Mouse (Mus musculus): Measurements from ENCODE around the gene Chchd3.
A peak's percentile ranks its signal among the peaks of the same experiment; 100 is the strongest.

Gene Chchd3

DNA sequence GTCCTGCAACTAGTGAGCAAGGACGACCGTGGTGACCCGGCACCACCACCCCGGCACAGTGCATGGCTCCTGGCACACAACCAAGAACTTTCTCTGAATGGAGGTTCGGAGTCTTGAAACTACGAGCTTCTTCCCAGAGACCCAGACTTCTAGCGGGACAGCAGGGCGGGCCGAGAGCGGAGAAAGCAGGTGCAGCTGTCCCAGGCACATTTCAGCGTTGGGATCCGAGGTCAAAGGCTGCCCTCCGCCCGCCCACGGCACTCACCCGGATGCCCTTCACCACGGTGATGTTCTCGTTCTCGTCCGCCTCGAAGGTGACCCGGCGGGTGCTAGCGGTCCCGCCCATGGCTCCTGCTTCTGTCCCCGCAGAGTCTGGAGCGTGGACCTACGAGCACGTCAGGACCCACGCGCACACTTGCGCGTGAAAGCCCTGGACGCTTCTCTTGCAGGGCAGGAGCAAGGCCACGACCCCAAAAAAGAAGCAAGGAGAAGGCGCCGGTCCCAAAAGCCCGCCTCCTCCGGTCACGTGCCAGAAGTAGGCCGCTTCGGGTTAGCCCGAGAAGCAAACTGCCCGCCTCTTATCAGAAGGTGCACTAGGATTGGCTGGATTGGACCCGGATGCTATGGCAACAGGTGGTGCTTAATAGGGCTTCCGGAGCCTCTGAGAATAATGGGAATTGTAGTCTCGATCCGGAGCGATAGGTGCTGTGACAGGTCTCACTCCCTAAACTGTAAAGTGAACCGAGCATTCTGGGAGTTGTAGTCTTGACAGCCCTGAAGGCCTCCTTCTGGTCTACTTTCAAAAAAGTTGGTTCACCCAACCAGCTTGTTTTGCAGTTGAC lies at the start of gene Chchd3:
Gene Chchd3 (minus strand): TSS at position 526 of the 842 bp plus-strand sequence.
- peak; percentile 98 for DNase-seq (ENCODE audit: low read depth, low spot score)

DNA sequence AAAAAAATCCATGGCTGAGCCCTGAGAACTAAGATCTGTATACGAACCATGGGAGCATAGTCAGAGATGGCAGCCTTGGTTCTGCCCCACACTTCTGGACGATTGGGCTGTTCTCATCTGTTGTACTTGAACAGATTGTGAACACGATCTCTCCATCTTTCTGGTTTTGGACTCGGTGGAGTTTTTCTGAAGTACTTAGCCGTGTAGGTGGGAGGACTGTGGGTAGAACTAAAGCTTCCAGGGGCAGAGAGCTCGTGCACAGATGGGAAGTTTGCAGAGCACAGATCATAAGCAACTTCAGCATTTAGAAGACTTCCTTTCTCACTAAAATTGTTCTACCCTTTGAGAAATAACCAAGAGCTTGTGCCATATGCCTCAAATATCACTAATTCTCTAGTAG lies 44.6 kb upstream of the Chchd3 start:
- DNase-seq (ENCODE audit: low read depth, low spot score) = no peak

DNA sequence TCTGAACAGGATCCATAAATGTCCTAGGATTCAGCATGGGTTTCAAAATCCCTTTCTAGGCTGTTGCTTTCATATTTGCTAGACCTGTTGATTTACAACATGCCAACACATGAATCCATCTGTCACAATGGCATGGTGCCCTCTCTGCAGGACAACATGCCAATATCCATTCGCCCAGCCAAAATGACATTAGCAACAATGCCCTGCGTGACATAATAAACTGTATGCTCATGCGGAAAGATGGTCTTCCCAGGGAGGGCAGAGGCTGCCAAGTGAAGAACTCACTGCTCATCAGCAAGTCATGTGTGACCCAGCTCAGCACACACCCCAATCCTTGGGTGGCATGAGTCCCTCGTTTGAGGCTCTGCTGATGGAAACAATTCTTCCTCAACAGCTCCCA lies 38.8 kb upstream of the Chchd3 start:
- no peak for DNase-seq (ENCODE audit: low read depth, low spot score)

- DNase-seq (ENCODE audit: low read depth, low spot score) = no peak
Observed at GRCm38 (mm10) chr6:33094671-33095233, 34.7 kb upstream of the Chchd3 start.

GRCm38 (mm10) chr6:33080186-33080585 lies 20.1 kb upstream of the Chchd3 start:
- DNase-seq (ENCODE audit: low read depth, low spot score) = no peak

GRCm38 (mm10) chr6:33078260-33078936 lies 18.3 kb upstream of the Chchd3 start:
- DNase-seq (ENCODE audit: low read depth, low spot score) = no peak

GRCm38 (mm10) chr6:33066462-33066861 lies 6.4 kb upstream of the Chchd3 start:
- no peak for DNase-seq (ENCODE audit: low read depth, low spot score)

DNA sequence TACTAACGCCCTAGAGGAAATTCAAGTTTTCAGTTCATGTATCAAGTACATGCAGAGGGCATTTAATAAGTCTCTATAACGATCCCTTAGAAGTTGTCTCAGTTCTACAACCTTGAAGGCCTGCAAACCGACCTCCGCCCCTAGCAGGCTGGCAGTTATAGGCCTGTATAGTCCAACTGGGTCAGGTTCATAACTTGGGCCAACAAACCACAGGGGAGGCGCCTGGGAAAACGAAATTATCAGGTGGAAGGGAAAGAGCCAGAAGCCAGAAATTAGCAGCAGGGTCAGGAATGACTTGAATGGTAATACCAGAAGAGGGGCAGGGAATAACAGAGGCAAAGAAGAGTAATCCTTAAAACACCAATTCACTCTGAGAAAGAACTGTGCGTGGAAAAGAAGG lies 784 bp downstream of the Chchd3 start:
- peak; percentile 13 for DNase-seq (ENCODE audit: low read depth, low spot score)

GRCm38 (mm10) chr6:33056392-33056791 lies 3.7 kb downstream of the Chchd3 start:
- no peak for DNase-seq (ENCODE audit: low read depth, low spot score)

GRCm38 (mm10) chr6:33055663-33056062 lies 4.4 kb downstream of the Chchd3 start:
- peak; percentile 21 for DNase-seq (ENCODE audit: low read depth, low spot score)

DNA sequence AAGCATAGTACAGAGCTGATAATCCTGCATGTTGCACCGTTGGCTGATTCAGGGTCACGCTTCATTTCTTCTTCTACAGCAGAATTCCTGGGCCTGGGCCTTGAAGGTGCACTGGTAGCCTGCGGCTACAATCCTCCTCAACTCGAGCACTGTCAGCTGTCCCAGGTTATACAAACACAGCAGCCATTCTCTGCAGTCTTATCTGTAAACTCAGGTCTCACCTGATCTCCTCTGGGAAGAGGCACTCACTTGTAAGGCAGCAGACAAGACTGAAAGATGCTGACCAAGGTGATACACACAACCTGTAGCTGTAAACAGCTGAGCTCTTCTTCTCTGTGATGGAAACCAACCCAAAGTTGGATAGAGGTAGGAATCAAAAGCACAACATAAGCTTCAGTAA lies 5.1 kb downstream of the Chchd3 start:
- no peak for DNase-seq (ENCODE audit: low read depth, low spot score)

GRCm38 (mm10) chr6:33051642-33052041 lies 8.4 kb downstream of the Chchd3 start:
- no peak for DNase-seq (ENCODE audit: low read depth, low spot score)

DNA sequence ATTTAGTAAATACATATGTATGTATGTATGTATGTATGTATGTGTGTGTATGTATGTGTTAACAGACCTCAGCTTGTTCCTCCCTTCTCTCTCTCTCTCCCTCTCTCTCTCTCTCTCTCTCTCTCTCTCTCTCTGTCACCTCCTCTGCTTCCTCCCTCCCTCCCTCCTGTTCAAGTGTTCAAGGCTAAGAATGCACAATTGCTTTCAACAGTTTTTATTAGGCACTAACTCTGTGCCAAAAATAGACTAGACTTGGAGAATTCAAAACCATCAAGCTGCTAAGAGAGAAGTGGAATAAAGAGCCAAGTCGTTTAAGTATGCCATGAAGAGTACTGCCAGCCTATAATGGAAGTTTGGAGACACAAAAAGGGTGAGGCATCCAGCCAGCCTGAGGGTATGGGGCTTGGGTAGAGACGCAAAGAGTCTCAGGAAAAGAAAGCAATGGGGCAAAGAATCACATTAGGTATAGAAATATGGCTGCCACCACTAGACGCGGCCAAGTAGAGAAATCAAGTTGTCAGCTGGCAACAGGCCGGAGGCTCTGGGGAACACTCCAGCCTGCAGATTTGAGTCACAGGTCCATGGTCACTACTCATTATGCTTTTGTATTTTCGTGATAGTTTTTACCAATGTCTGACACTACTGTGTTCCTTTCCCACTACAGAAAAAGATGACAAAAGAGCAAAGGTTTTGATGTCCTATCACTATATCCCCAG lies 10.2 kb downstream of the Chchd3 start:
- DNase-seq (ENCODE audit: low read depth, low spot score) = no peak

DNA sequence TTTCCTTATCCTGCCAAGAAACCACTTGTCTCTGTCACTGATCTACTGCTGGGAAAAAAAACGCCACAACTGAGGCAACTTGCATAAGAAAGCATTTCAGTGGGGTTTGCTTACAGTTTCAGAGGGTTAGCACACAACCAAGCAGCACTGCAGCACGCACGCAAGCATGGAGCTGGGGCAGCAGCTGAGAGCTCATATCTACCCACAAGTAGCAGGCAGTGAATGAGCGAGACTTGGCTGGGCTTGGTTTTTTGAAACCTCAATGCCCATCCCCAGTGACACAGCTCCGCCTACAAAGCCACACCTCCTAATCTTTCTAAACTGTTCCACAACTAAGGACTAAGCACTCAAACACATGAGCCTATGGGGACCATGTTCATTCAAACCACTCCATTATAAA lies 16.6 kb downstream of the Chchd3 start:
- DNase-seq (ENCODE audit: low read depth, low spot score) = no peak

- no peak for DNase-seq (ENCODE audit: low read depth, low spot score)
Observed at GRCm38 (mm10) chr6:33042880-33043279, 17.2 kb downstream of the Chchd3 start.

DNA sequence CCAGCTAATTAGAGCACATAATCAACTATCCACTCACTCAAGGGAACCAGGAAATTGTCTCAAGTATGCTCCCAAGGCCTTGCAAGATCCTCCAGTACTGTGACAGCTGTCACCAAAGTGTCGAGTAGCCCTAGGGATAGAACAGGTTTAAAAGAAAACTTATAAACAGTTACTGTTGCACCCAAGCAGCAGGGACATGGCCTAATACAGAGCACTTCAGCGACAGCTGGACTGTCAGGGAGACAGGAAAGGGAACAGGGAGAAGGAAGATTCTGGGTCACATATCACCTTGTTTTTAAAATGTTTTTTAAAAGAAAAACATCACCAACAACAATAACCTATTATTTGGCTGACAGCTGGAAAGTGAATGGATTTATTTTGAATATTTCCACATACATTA lies 18.1 kb downstream of the Chchd3 start:
- DNase-seq (ENCODE audit: low read depth, low spot score) = no peak

GRCm38 (mm10) chr6:33040360-33041090 lies 19.5 kb downstream of the Chchd3 start:
- DNase-seq (ENCODE audit: low read depth, low spot score) = no peak

DNA sequence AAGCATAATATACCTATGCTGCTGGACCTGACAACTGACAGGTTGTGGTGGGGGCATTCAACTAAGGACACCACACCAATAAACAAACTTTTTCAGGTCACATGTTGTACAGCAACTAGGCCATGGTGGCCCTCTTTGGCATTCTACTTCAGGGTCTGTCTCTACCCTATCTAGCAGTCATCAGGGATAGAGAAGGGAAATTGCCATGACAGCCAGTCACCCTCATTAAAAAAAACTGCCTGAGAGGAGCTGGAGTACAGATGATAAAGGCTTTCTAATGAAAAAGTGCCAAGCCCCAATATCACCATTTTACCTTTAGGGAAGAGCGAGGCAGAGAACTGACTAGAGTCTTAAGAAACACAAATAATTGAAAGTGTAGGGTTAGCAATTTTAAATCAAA lies 27.5 kb downstream of the Chchd3 start:
- no peak for DNase-seq (ENCODE audit: low read depth, low spot score)

GRCm38 (mm10) chr6:33031631-33032030 lies 28.4 kb downstream of the Chchd3 start:
- DNase-seq (ENCODE audit: low read depth, low spot score) = no peak

DNA sequence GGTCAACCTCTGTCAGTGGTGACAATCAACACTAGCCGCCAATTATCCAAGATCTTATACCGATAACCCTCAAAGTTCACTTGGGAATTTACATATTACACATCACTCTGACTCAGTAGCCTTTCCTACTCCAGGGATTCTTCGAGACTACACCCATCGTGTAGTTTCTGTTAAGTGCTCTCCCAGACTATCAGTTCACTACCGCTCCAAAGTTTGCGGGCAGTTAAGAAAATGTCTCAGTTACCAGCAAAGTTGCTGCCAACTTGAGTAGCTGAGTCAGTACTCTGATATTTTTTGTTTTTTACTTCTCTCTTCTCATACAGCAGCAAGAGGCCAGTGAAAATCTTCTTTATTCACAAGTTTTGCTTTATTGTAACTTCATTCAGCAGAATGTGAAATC lies 31.8 kb downstream of the Chchd3 start:
- no peak for DNase-seq (ENCODE audit: low read depth, low spot score)

- no peak for DNase-seq (ENCODE audit: low read depth, low spot score)
Observed at GRCm38 (mm10) chr6:33025041-33025440, 35.0 kb downstream of the Chchd3 start.
